Mouse (Mus musculus): ENCODE data around the gene Sec16b.

The Sec16b gene

GRCm38 (mm10) chr1:157560654-157561386, 54.3 kb downstream of the Sec16b start:
- DNase-seq, result peak; percentile 4 to 9

GRCm38 (mm10) chr1:157567819-157568218, 61.3 kb downstream of the Sec16b start:
- no peak for DNase-seq

GRCm38 (mm10) chr1:157569263-157570090, 62.9 kb downstream of the Sec16b start:
- no peak for DNase-seq

- DNase-seq, result no peak
Measured at GRCm38 (mm10) chr1:157575316-157575715, 68.8 kb downstream of the Sec16b start.

- no peak for DNase-seq
Measured at GRCm38 (mm10) chr1:157578336-157578735, 71.8 kb downstream of the Sec16b start.

GRCm38 (mm10) chr1:157586556-157586955, 80.0 kb downstream of the Sec16b start:
- no peak for DNase-seq

- no peak for DNase-seq
Measured at GRCm38 (mm10) chr1:157592039-157592438, 85.5 kb downstream of the Sec16b start.

GRCm38 (mm10) chr1:157594561-157594960, 88.0 kb downstream of the Sec16b start:
- no peak for DNase-seq

- no peak for DNase-seq
Measured at GRCm38 (mm10) chr1:157595165-157595564, 88.6 kb downstream of the Sec16b start.

GRCm38 (mm10) chr1:157604513-157604912, 98.0 kb downstream of the Sec16b start:
- no peak for DNase-seq
